Mouse (Mus musculus) left cerebral cortex, postnatal 14 days (tissue): Measurements from ENCODE around the gene Chmp4b. TPM values are rescaled to one million over a fixed set of nuclear protein-coding genes. Genes with fewer than 3 reads are reported as not detected.

Experiments used
- DNase-seq, 2 experiments: peaks; one replicate each; pipeline ENCODE4 v3.0.0; 2021 to 2022; ENCODE audit warnings: low spot score in 2 of 2, mixed read lengths in 1 of 2
- intact Hi-C: fragments of 180-260 bp; cut with DNase I; formaldehyde crosslinking; loops from one replicate; pipeline ENCODE4 v1.15.1; 2025
- total RNA-seq, 2 experiments: library from RNA; stranded (reverse); gene quantifications; 2 replicates each; pipeline ENCODE4 v1.2.3; 2021

The Chmp4b gene
- total RNA-seq, 2 experiments from 2014 or later, result 207 to 208 TPM

- DNase-seq, result peak; percentile 47 to 76
- intact Hi-C loops, result no loop called here
Measured at GRCm38 (mm10) chr2:154676653-154677609, 25.4 kb downstream of the Chmp4b start.

GRCm38 (mm10) chr2:154677651-154678139 is 26.2 kb downstream of the Chmp4b start:
- intact Hi-C loops, result no loop called here
- peak; percentile 77 to 86 for DNase-seq

DNA sequence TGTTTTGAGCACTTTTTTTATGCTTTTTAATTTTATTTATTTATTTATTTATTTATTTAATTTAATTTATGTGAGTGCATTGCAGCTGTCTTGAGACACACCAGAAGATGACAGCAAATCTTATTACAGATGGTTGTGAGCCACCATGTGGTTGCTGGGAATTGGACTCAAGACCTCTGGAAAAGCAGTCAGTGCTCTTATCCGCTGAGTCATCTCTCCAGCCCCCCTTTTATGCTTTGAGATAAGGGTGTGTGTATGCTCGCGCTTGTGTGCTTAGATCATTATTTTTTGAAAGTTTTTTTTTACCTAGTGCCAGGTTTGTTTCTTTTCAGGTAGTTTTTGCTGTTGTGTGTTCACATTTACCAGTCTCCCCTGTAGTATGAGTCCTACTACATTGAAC is 27.5 kb downstream of the Chmp4b start:
- intact Hi-C loops, result no loop called here
- DNase-seq, result no peak

DNA sequence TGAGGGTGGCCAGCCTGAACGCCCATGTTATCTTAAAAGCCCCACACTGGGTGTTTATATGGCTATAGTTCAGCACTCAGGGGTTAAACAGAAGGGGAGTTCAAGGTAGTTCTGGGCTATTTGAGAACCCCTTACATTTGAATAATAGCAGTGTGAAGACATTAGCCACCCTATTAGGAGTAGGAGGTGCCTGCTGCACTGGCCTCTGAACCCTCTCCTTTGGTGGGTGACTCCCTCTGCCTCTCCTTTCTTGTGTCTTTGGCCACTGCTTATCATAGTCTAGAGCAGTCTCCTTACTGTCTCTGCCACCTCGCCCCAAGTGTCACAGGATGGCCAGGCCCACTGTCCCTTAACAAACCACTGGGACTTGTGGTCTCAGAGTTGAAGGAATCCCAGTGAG is 28.8 kb downstream of the Chmp4b start:
- no peak for DNase-seq
- intact Hi-C loops, result no loop called here

DNA sequence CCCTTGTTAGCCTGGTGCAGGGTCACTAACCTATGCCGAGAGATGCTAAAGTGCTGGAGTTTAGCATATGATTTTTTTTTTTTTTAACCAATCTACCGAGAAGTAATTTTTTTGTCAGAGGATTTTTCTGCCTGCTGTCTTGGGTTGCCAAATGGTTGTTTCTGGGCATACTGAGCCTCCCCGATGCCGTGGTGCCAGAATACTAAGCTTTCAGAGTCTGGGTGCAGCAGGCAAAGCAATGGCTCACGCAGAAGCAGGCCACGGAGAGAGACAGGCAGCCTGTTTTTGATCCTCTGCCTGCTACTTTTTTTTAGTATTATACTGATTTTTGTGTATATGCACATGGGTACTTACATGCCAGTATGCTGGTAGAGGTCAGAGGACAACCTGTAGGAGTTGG is 29.4 kb downstream of the Chmp4b start:
- intact Hi-C loops, result no loop called here
- DNase-seq, result no peak

DNA sequence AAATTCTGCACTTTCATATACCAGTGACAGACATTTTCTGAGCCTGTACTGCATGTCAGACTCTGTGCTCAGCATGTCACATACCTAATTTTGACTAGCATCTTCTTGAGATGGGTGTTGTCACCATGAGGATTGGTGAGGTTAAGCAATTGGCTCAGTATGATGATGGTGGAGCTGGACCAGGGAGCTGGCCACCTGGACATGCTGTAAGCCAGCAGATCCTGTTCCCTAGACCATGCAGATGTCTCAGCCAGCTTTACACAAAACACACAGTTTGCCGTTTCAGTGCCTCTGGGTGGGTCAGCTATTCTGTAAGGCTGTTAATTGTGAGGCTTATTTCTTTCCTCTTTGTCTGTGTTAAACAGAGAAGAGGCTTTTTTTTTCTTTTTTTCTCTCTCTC is 31.2 kb downstream of the Chmp4b start:
- intact Hi-C loops, result no loop called here
- no peak for DNase-seq

DNA sequence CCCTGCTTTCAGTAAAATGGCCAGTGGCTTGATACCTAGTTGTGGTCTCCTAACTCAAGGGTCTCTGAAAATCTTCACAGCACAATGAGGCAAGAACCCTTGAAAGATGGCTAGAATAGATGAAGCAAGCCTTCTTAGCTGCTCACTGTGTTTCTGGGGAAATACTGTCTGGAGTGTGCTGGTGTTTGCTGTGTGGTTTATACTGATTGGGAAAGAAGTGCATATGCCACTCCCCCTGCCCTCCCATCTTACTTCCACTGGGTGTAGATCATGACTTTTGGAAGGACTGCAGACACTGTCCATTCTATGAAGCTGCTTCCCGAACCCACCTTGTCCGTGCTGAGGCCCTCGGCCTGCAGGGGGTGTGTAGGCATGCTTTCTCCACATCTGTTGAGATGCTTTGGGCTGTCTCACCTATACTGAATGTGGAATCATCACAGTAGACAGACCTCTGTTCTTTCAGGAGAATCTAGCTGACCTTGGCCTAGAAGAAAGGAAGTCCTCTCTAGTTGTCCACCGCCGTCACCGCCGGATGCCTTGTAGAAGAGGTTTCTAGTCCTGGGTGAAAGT is 33.5 kb downstream of the Chmp4b start:
- intact Hi-C loops, result no loop called here
- no peak for DNase-seq

DNA sequence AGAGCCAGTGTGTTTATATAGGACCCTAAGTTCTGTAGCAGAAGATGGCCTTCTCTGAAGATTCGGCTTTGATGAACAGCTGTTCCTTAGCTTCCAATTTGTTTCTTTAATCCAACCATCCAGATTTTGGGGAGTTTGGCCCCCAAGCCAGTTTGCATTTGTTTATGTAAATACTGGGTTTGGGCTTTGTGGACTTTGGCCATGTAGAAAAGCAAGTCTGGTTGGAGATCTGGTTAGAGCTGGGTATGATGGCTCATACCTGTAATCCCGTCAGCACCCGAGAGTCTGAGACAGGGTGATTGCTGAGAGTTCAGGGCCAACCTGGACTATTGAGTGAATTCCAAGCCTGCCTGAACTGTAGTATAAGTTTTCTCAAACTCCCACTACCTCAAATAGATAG is 34.3 kb downstream of the Chmp4b start:
- intact Hi-C loops, result no loop called here
- no peak for DNase-seq

- intact Hi-C loops, result no loop called here
- DNase-seq, result no peak
Measured at GRCm38 (mm10) chr2:154686819-154687218, 35.3 kb downstream of the Chmp4b start.

- intact Hi-C loops, result no loop called here
- no peak for DNase-seq
Measured at GRCm38 (mm10) chr2:154689391-154689790, 37.9 kb downstream of the Chmp4b start.

DNA sequence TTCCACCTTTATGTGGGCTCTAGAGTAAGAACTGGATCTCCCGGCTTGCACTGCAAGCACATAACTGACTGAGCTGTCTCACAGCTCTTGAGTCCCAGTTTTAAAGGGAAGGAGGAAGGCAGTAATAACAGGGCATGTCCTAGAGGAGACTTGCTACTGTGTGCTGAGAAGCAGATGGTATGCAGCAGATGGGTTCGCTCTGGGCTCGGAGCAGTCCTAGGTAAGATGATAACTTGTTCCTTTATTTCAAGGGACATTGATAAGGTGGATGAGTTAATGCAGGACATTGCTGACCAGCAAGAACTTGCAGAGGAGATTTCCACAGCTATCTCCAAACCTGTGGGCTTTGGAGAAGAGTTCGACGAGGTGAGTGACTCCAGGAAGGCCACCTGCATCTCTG is 39.5 kb downstream of the Chmp4b start:
- no peak for DNase-seq
- intact Hi-C loops, result no loop called here

DNA sequence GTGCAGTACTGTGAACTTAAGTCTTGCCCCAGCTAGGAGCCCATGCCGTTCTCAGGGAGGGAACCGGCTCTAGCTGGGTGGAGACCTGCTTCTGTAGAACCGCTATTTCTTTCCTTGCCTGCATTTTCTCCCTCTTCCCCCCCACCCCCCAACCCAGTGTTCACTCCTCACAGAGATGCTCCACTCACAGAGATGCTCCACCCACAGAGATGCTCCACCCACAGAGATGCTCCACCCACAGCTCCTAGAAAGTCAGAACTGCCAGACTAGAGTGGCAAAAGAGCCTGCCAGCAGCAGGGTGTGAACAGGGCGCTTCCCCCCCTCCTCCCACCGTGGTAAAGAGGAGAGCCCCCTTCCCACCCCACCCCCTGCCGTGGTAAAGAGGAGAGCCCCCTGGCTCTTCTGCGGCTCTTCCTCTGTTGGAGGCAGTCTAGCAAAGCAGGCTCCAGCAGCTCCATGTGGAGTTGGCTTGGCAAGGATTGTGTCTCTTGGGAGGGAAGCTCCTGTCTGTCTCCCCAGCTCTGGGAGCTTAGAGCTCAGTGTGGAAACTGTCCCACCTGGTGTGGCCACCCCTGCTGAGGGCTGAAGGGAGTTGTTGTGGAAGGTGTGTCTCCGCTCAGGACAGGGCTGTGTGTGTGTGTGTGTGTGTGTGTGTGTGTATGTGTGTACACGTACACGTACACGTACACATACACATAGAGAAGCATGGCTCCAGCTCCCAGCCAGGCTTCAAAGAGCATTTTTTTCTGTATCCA is 41.9 kb downstream of the Chmp4b start:
- DNase-seq, result no peak
- intact Hi-C loops, result no loop called here

DNA sequence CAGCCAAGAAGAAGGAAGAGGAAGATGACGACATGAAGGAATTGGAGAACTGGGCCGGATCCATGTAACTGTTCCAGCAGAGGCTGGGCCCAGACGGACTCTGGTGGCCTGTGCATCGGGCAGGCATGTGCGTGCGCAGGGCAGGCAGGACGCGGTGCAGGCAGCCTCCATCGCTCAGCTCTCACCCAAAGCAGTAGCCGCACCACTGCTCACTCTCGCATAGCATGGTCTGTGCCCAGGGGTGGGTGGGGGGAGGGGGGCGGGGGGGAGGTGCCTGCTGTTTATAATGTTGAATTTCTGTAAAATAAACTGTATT is 42.4 kb downstream of the Chmp4b start:
- no peak for DNase-seq
- intact Hi-C loops, result no loop called here

GRCm38 (mm10) chr2:154695690-154696089 is 44.2 kb downstream of the Chmp4b start:
- intact Hi-C loops, result no loop called here
- peak; percentile 43 to 51 for DNase-seq

DNA sequence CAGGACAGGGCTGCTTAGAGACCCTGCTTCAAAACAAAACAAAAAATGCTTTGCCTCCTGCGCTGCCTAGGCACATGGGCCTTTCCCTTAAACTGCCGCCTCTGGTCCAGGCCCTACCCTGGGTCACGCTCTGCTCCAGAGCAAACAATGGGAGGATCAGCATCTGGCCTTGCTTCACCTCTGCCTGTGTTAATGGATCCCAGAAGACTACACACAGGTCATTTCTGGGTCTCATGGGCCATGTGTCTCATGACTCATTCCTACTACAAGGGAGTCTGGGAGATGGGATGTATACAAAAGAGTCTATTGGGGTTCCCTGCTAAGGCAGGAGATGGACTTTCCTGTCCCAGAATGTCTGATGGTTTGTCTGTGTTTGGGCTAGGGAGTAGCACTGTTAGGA is 45.2 kb downstream of the Chmp4b start:
- intact Hi-C loops, result no loop called here
- DNase-seq, result no peak

DNA sequence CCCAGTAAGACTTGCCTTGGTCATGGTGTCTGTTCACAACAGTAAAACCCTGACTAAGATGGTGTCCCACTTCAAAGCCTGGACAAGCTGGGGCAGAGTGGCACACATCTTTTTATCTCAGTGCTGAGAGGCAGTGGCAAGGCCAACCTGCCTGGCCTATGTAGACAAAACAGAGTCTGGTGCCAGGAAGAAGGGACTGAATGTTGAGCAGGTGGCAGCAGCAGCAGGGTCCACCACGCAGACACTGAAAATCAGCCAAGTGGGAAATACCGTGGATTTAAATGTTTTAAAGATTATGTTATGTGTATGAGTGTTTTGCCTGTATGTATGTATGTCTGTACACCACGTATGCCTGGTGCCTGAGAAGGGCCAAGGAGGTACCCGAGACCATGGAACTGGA is 47.9 kb downstream of the Chmp4b start:
- intact Hi-C loops, result no loop called here
- no peak for DNase-seq

DNA sequence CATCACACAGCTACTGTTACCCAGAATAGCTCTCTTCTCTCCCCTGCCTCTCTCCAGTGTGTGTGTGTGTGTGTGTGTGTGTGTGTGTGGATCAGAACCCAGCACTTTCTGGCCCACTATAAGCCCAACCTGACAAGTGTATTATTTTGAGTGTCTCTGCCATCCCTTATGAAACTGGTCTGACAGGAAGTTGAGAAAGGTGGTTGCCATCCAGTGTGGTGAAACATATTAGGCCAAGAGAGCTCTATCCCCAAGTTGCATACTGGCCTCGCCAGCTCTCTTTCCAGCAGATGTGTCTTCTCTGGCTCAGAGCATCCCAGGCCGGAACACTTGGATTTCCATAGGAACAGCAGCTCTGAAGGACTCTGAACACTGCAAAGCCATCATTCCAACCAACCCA is 48.7 kb downstream of the Chmp4b start:
- no peak for DNase-seq
- intact Hi-C loops, result loop anchor here (5.0 kb wide), 1 partner anchor 242 kb away; no protein-coding TSS in a partner anchor

DNA sequence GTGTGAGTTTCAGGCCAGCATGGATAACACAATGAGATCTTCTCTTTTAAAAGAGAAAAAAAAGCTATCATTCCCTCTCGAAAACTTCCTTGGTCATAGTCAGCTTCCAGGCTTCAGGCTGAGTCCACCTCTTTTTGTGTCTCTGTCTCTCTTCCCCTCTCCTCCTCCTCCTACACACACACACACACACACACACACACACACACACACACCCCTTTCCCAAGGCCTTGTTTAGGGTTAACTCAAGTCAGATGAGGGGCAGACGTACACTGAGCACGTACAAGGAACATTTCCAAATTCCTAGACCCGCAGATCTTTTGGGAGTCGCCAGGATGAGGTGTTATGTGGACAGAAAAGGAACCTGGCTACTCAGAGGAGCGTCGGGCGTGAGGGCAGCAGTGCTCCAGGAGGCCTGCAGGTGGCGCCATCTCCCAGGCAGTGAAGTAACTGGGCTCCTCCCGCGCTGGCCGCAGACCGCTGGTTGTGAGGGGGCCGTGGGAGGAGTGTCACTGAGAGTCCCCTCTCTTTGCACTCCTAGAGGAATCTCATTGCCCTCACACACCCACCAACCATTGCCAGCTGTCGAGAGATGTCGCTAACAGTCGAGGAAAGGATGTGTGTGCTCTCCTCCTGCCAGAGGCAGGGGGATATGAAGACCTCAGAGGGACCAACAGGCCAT is 51.3 kb downstream of the Chmp4b start:
- intact Hi-C loops, result loop anchor here (2.0 to 5.0 kb wide), 2 partner anchors 154 to 240 kb away; no protein-coding TSS in a partner anchor
- DNase-seq, result peak; percentile 60 to 69

- intact Hi-C loops, result no loop called here
- no peak for DNase-seq
Measured at GRCm38 (mm10) chr2:154706526-154707280, 55.2 kb downstream of the Chmp4b start.
